Mouse (Mus musculus) hematopoietic stem cell, adult 5-6 weeks (primary cell): ENCODE measurements around the gene Filip1l. TPM values are rescaled to one million over a fixed set of nuclear protein-coding genes. Genes with fewer than 3 reads are reported as not detected.

Source experiments
- ATAC-seq, 2 experiments: fragments of 125-278 bp in 1 of 2; replicated peaks in 1 of 2; 2 replicates each; pipeline ENCODE4 v1.8.0; 2016 to 2017; ENCODE audit warnings: inconsistent platforms in 2 of 2, mild to moderate bottlenecking in 2 of 2, moderate number of reproducible peaks in 2 of 2, low read depth in 1 of 2, moderate TSS enrichment in 1 of 2; ENCODE audit not compliant: low FRiP score in 2 of 2, poor library complexity in 2 of 2, severe bottlenecking in 2 of 2, insufficient read depth in 1 of 2, low TSS enrichment in 1 of 2
- total RNA-seq: library from RNA; stranded (forward); fragments of 172-1452, 232-1000 nt; gene quantifications from 2 replicates; pipeline ENCODE4 v1.2.3, GENCODE M21; 2017

The Filip1l gene
- total RNA-seq, 1 experiment from 2014 or later = 3.3 TPM

DNA sequence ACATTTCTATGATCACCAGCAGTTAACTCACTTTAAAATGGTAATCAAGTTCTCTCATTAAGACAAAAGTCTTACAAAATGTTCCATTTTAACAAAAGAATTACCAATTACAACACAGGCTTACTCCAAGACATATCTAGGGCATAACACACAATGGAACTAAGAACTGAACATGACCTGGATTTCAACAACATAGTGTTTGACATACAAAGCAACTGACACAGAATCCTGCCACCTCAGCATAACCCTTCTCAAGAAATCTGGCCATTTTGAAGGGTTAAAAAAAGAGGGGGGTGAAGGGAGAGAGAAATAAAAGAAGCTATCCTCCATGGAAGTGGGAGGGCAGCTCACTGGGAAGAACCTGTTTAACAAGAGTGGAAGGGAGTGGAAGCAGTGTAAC, 248.1 kb downstream of the Filip1l start:
- ATAC-seq = no peak

DNA sequence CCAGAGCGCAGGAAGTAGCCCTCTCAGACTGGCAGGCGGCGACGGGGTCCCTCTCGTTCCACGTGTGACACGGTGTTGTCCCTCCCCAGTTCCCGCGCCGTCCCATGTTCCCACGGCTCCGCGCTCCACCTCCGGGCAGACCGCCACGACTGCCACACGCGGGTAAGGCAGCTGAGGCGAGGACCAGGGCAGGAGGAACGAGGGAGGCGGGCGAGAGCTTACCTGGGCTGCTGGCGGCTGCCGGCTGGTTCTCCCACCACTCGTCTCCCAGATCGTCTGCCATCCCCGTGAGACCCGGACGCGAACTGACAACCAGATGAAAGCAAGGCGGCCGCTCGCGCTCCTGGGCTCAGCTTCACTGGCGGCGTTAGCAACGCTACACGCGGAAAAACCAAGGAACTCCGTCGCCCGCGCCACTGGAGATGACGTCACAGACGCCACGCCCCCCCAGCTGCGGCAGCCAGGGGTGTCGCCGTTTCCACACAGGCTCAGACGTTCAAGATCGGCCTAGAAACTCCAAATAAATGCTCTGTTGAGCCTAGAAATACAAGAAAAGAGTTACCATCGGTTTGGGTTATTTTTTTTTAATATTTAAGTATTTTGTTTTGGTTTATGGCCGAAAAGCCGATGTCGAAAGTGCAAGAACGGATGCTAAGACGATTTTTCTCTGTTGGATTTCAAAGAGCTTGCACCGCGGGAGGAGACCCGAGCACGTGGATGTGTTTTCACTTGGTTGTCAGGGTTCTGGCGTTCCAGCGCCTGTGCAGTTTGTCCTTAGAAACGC, 253.7 kb downstream of the Filip1l start, which contains the start of gene Cmss1:
Cmss1 (minus strand) TSS at position 421 of the 784 bp plus-strand sequence.
- peak; percentile 94 to 96 for ATAC-seq

DNA sequence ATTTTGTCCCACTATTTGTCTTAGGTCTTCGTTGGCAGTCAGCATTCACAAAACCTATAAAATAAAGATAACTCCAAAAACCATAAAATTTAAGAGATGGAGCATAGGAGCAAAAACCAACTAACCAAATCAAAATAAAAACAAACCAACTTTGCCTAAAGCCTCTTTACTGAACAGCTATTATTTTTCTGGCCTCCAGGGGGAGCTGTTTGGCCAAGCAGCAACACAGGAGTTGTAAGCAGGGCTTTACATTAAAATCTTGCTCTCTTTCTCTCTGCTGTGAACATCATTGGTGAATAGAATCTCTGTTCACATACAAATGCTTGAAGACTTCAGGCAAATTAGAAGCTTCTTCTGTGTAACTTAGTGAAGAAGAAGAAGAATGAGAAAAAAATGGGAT, 258.9 kb downstream of the Filip1l start:
- peak; percentile 62 to 71; a peak in 3 of 4 replicates for ATAC-seq

Other genes with a start within 250 kb of the Filip1l start
- gene Tomm70a, start 231.4 kb upstream of the Filip1l start, total RNA-seq = 63.8 and 67.7 TPM in 2 replicates
- 31.5 and 38.8 TPM in 2 replicates for gene Nit2, start 185.8 kb upstream of the Filip1l start, total RNA-seq
- 47.8 and 74.7 TPM in 2 replicates for gene Tbc1d23, start 121.6 kb upstream of the Filip1l start, total RNA-seq
- not detected in 2 replicates for gene Tmem30c, start 60.2 kb upstream of the Filip1l start, total RNA-seq